Mouse (Mus musculus): Measurements from ENCODE around the gene Rps15a. TPM values are rescaled to one million over a fixed set of nuclear protein-coding genes. Genes with fewer than 3 reads are reported as not detected.
A peak's percentile ranks its signal among the peaks of the same experiment; 100 is the strongest.

Rps15a gene
- 845 and 864 TPM in 2 replicates for polyA plus RNA-seq (2015; fragmentation: Nextera tagmentation; extraction: Ambion mirVana)

- Histone ChIP-seq H3K9ac (peak within 1 kb of the TSS; percentile 100), H3K27ac (peak within 1 kb of the TSS; percentile 93), H3K36me3 (peaks cover 66% of the 10 kb centered on the region), H3K4me2 (replicated peaks) (peak within 1 kb of the TSS; percentile 97), H3K9me3 (no peaks in the 10 kb centered on the region), H3K4me3 (peak within 1 kb of the TSS; percentile 97), H3K27me3 (no peaks in the 10 kb centered on the region), H3K4me1 (peaks cover 42% of the 10 kb centered on the region)
- peak; percentile 88 for ATAC-seq (ENCODE audit: low FRiP score, low read depth)
- WGBS: under 1% methylated on average over 40 of the region's 40 CpGs
These were observed at the start of gene Rps15a for GRCm38 (mm10) chr7:118115877-118116568. Gene Rps15a (minus strand): TSS chr7:118116188.

- Histone ChIP-seq H3K9me3 (no peaks in the 10 kb centered on the region), H3K36me3 (peaks cover 53% of the 10 kb centered on the region), H3K27me3 (no peaks in the 10 kb centered on the region), H3K27ac (no peak overlapping the region), H3K4me3 (no peak overlapping the region), H3K9ac (no peak overlapping the region), H3K4me2 (replicated peaks) (no peak overlapping the region), H3K4me1 (no peaks in the 10 kb centered on the region)
- ATAC-seq (ENCODE audit: low FRiP score, low read depth): no peak
- 82% methylated on average over 8 of the region's 8 CpGs for WGBS
These were observed 47.0 kb upstream of the Rps15a start for GRCm38 (mm10) chr7:118163006-118163405.

- Histone ChIP-seq H3K4me1 (no peaks in the 10 kb centered on the region), H3K9ac (no peak overlapping the region), H3K36me3 (peaks cover 54% of the 10 kb centered on the region), H3K4me2 (replicated peaks) (no peak overlapping the region), H3K4me3 (no peak overlapping the region), H3K27me3 (no peaks in the 10 kb centered on the region), H3K9me3 (no peaks in the 10 kb centered on the region), H3K27ac (no peak overlapping the region)
- WGBS: 91% methylated on average over 3 of the region's 3 CpGs
- no peak for ATAC-seq (ENCODE audit: low FRiP score, low read depth)
These were observed 44.1 kb upstream of the Rps15a start for GRCm38 (mm10) chr7:118160121-118160520.

GRCm38 (mm10) chr7:118156461-118156860 is 40.5 kb upstream of the Rps15a start:
- H3K9ac ChIP-seq: no peak overlapping the region
- no peak overlapping the region for H3K27ac ChIP-seq
- 92% methylated on average over 7 of the region's 7 CpGs for WGBS
- no peak overlapping the region for H3K4me2 ChIP-seq (replicated peaks)
- H3K9me3 ChIP-seq: no peaks in the 10 kb centered on the region
- no peak for ATAC-seq (ENCODE audit: low FRiP score, low read depth)
- peaks cover 77% of the 10 kb centered on the region for H3K36me3 ChIP-seq
- H3K4me3 ChIP-seq: no peak overlapping the region
- no peaks in the 10 kb centered on the region for H3K4me1 ChIP-seq
- no peaks in the 10 kb centered on the region for H3K27me3 ChIP-seq

- ATAC-seq (ENCODE audit: low FRiP score, low read depth): no peak
- Histone ChIP-seq H3K27ac (no peak overlapping the region), H3K4me3 (no peak overlapping the region), H3K9me3 (no peaks in the 10 kb centered on the region), H3K27me3 (no peaks in the 10 kb centered on the region), H3K4me1 (no peaks in the 10 kb centered on the region), H3K4me2 (replicated peaks) (no peak overlapping the region), H3K36me3 (peaks cover 78% of the 10 kb centered on the region), H3K9ac (no peak overlapping the region)
- 95% methylated on average over 6 of the region's 6 CpGs for WGBS
These were observed 38.2 kb upstream of the Rps15a start for GRCm38 (mm10) chr7:118154150-118154549.

- Histone ChIP-seq H3K4me3 (no peak overlapping the region), H3K9me3 (no peaks in the 10 kb centered on the region), H3K9ac (no peak overlapping the region), H3K27me3 (no peaks in the 10 kb centered on the region), H3K36me3 (peaks cover 77% of the 10 kb centered on the region), H3K27ac (no peak overlapping the region), H3K4me2 (replicated peaks) (no peak overlapping the region), H3K4me1 (no peaks in the 10 kb centered on the region)
- 80% methylated on average over 3 of the region's 3 CpGs for WGBS
- no peak for ATAC-seq (ENCODE audit: low FRiP score, low read depth)
These were observed 27.6 kb upstream of the Rps15a start for GRCm38 (mm10) chr7:118143602-118144001.

- H3K27me3 ChIP-seq: no peaks in the 10 kb centered on the region
- no peak overlapping the region for H3K9ac ChIP-seq
- 89% methylated on average over 4 of the region's 4 CpGs for whole genome bisulfite sequencing
- H3K4me3 ChIP-seq: no peak overlapping the region
- H3K27ac ChIP-seq: no peak overlapping the region
- H3K4me1 ChIP-seq: no peaks in the 10 kb centered on the region
- no peak overlapping the region for H3K4me2 ChIP-seq (replicated peaks)
- ATAC-seq (ENCODE audit: low FRiP score, low read depth): no peak
- peaks cover 74% of the 10 kb centered on the region for H3K36me3 ChIP-seq
- H3K9me3 ChIP-seq: no peaks in the 10 kb centered on the region
These were observed 27.1 kb upstream of the Rps15a start for GRCm38 (mm10) chr7:118143123-118143522.

GRCm38 (mm10) chr7:118141271-118141670 is 25.3 kb upstream of the Rps15a start:
- Histone ChIP-seq H3K9ac (no peak overlapping the region), H3K27me3 (no peaks in the 10 kb centered on the region), H3K36me3 (peaks cover 80% of the 10 kb centered on the region), H3K4me3 (no peak overlapping the region), H3K4me1 (no peaks in the 10 kb centered on the region), H3K9me3 (no peaks in the 10 kb centered on the region), H3K4me2 (replicated peaks) (no peak overlapping the region), H3K27ac (no peak overlapping the region)
- WGBS: 92% methylated on average over 7 of the region's 7 CpGs
- no peak for ATAC-seq (ENCODE audit: low FRiP score, low read depth)

- ATAC-seq (ENCODE audit: low FRiP score, low read depth): no peak
- H3K36me3 ChIP-seq: peaks cover 55% of the 10 kb centered on the region
- H3K27ac ChIP-seq: no peak overlapping the region
These were observed 19.1 kb upstream of the Rps15a start for GRCm38 (mm10) chr7:118135128-118135527.

GRCm38 (mm10) chr7:118129430-118130041 is 13.5 kb upstream of the Rps15a start, which contains the start of gene Arl6ip1:
Gene Arl6ip1 (minus strand): TSS chr7:118129662.
- ATAC-seq (ENCODE audit: low FRiP score, low read depth): peak; percentile 99
- under 1% methylated on average over 39 of the region's 39 CpGs for WGBS
- H3K27ac ChIP-seq: peak within 1 kb of the TSS; percentile 89
- peak within 1 kb of the TSS; percentile 92 for H3K9ac ChIP-seq
- peak within 1 kb of the TSS; percentile 79 for H3K4me2 ChIP-seq (replicated peaks)
- H3K36me3 ChIP-seq: peaks cover 21% of the 10 kb centered on the region
- no peaks in the 10 kb centered on the region for H3K27me3 ChIP-seq
- H3K4me3 ChIP-seq: peak within 1 kb of the TSS; percentile 90
- no peaks in the 10 kb centered on the region for H3K9me3 ChIP-seq
- H3K4me1 ChIP-seq: peaks cover 35% of the 10 kb centered on the region

More at GRCm38 (mm10) chr7:118135128-118135527, 19.1 kb upstream of the Rps15a start:
- Histone ChIP-seq H3K9ac (no peak overlapping the region), H3K4me2 (replicated peaks) (no peak overlapping the region), H3K4me3 (no peak overlapping the region), H3K4me1 (0 out of 2 replicates have a peak, but pooled peaks cover 4% of the 10 kb centered on the region), H3K9me3 (no peaks in the 10 kb centered on the region), H3K27me3 (no peaks in the 10 kb centered on the region)
- WGBS: 88% methylated on average over 11 of the region's 11 CpGs

- ATAC-seq (ENCODE audit: low FRiP score, low read depth): peak; percentile 79
- Histone ChIP-seq H3K4me2 (replicated peaks) (peak overlapping the region; percentile 79), H3K9me3 (no peaks in the 10 kb centered on the region), H3K36me3 (peaks cover 24% of the 10 kb centered on the region), H3K27ac (peak overlapping the region; percentile 89), H3K4me3 (peak overlapping the region; percentile 90), H3K27me3 (no peaks in the 10 kb centered on the region), H3K9ac (peak overlapping the region; percentile 92), H3K4me1 (peaks cover 35% of the 10 kb centered on the region)
- WGBS: under 1% methylated on average over 21 of the region's 21 CpGs
These were observed 13.0 kb upstream of the Rps15a start for GRCm38 (mm10) chr7:118128925-118129429.

GRCm38 (mm10) chr7:118126219-118126875 is 10.4 kb upstream of the Rps15a start:
- Histone ChIP-seq H3K9ac (no peak overlapping the region), H3K4me1 (peaks cover 35% of the 10 kb centered on the region), H3K27me3 (no peaks in the 10 kb centered on the region), H3K4me3 (no peak overlapping the region), H3K9me3 (no peaks in the 10 kb centered on the region), H3K36me3 (peaks cover 43% of the 10 kb centered on the region), H3K4me2 (replicated peaks) (peak overlapping the region; percentile 79), H3K27ac (no peak overlapping the region)
- no peak for ATAC-seq (ENCODE audit: low FRiP score, low read depth)
- 80% methylated on average over 11 of the region's 11 CpGs for WGBS
